Mouse (Mus musculus) brain, adult 10 weeks (tissue): ENCODE results near the gene Ubqln2. TPM values are rescaled to one million over a fixed set of nuclear protein-coding genes. Genes with fewer than 3 reads are reported as not detected.

Source experiments
- polyA plus RNA-seq: library from polyadenylated mRNA; stranded (reverse); fragments of 350-450 nt; fragmentation: Illumina TruSeq; extraction: RNeasy Lipid Tissue Mini Kit (QIAGEN cat#74804); gene quantifications from one replicate; pipeline ENCODE4 v1.2.3, GENCODE M21; 2015; ENCODE audit warnings: low read depth, low replicate concordance

Gene Ubqln2
- polyA plus RNA-seq, result 123 TPM

DNA sequence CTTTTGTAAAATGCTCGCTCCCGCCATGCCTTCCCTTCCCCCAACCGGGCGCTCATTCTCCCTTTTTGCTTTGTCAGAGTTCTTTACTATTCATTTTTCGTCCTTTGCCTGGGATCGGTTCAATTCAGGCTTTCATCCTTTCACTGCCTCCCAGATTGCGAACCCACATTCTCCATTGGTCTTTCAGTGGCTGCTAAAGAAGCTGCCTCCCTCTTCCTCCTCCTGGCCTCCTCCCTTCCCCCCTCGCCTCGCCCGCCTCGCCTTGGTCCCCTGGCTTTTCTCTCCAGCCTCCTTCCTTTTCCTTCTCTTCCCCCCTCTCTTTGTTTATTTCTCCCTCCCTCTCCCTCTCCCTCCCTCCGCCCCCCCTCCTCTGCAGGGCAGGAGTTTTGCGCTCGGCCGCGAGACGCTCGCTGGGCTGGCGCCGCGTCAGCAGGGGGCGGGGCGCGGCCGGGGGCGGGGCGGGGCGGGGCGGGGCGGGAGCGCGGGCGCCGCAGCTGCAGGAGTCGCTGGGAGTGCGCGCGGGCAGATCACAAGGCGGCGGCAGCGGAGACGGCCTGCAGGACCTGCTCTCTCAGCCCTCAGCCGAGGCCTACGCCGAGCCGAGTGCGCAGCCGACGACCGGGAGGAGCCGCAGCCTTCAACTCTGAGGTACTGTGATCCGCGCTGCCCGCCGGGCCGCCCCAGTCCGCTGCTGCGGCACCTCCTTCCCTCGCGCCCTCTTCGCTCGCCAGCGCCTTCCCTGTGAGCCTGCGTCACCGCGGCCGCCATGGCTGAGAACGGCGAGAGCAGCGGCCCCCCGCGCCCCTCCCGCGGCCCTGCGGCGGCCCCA, at the start of gene Ubqln2:
Gene Ubqln2, plus strand, starts transcription at position 540 of the 829 bp plus-strand sequence.

Other genes with a start within 250 kb of the Ubqln2 start
- not detected for gene Cypt3, start 60.4 kb downstream of the Ubqln2 start, polyA plus RNA-seq
- gene Kctd12b, start 198.2 kb downstream of the Ubqln2 start, polyA plus RNA-seq, result 2.9 TPM
- 70.9 TPM for gene Nbdy, start 225.4 kb downstream of the Ubqln2 start, polyA plus RNA-seq